Mouse (Mus musculus) embryonic fibroblast, embryonic 13.5 days (primary cell): ENCODE data around the gene Zfp787. TPM values are rescaled to one million over a fixed set of nuclear protein-coding genes. Genes with fewer than 3 reads are reported as not detected.

ENCODE experiments used
- H3K27ac ChIP-seq: 2 replicates; pipeline ENCODE4 v1.5.1; 2012; ENCODE audit warnings: low read length, control low read depth, inconsistent platforms; ENCODE audit not compliant: insufficient read depth
- H3K4me1 ChIP-seq: 2 replicates; pipeline ENCODE4 v1.6.1; 2011; ENCODE audit warnings: low read length; ENCODE audit not compliant: control insufficient read depth, insufficient read depth
- H3K4me3 ChIP-seq: 2 replicates; pipeline ENCODE4 v1.5.1; 2011; ENCODE audit warnings: mild to moderate bottlenecking, control low read depth, low read length; ENCODE audit not compliant: insufficient read depth
- CTCF ChIP-seq: IDR thresholded peaks from 2 replicates; pipeline ENCODE4 v1.5.1; 2011; ENCODE audit warnings: mild to moderate bottlenecking, control low read depth, low read length, moderate library complexity, borderline replicate concordance; ENCODE audit not compliant: insufficient read depth
- POLR2A ChIP-seq: IDR thresholded peaks from 2 replicates; pipeline ENCODE4 v1.6.1; 2011; ENCODE audit warnings: low read depth, mild to moderate bottlenecking, control low read depth, low read length, moderate library complexity
- polyA plus RNA-seq: library from polyadenylated mRNA; stranded (reverse); fragments of >200 nt; gene quantifications from 2 replicates; pipeline ENCODE4 v1.2.4, GENCODE M21; 2011; ENCODE audit warnings: low read depth; ENCODE audit not compliant: missing spikeins, insufficient read length

The Zfp787 gene
- 14.2 and 19.0 TPM in 2 replicates for polyA plus RNA-seq

DNA sequence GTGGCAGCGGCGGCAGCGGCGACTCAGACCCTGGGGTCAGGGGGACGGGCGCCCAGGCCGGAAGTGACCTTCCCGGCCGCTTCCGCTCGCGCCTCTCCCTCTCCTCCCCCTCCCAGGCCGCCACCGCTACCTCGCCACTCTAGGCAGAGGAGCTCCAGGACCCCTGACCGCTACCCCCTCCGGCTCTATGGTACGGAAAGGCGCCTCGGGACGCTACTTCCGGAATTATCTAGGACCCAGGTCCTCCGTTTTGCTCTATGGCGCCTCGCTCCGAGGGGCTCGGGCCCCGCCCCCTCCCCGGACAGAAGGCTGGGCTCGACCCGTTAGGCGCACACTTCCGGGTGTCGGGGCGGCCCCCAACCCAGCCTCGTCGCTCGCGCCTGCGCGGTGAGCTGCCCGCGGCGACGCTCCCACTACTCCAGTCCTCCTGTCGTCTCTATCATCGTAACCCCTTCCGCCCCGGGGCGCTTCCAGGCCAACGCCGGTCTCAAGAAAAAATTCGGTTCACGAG is at the start of gene Zfp787:
TSS of gene Zfp787 (minus strand) at position 97 of the 511 bp plus-strand sequence.
- TF ChIP-seq POLR2A = peak; percentile 46
- TF ChIP-seq CTCF = no peak
- peak within 1 kb of the TSS; percentile 82 for H3K27ac ChIP-seq
- peak within 1 kb of the TSS; percentile 71 for H3K4me3 ChIP-seq
- H3K4me1 ChIP-seq = peaks cover 17% of the 10 kb centered on the region

DNA sequence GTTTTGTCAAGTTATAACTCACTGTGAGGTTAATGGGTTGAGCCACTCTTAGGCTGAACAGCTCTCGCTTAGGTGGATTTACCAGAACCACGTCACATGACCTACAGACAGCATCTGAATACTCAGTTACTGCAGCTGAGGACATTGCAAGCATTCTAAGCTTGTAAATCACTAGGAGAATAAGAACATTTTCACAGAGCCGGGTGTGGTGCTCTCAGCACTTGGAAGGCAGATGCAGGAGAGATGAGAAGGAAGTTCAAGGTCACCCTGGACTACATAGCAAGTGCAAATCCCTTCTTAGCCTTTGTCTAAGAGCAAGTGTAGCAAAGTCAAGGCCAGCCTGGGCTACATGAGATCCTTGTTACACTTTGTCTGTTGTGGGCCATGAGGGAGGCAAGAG is 48.4 kb upstream of the Zfp787 start:
- Histone ChIP-seq H3K4me1 (no peaks in the 10 kb centered on the region), H3K27ac (no peak overlapping the region), H3K4me3 (no peak overlapping the region)
- TF ChIP-seq CTCF (no peak), POLR2A (no peak)

DNA sequence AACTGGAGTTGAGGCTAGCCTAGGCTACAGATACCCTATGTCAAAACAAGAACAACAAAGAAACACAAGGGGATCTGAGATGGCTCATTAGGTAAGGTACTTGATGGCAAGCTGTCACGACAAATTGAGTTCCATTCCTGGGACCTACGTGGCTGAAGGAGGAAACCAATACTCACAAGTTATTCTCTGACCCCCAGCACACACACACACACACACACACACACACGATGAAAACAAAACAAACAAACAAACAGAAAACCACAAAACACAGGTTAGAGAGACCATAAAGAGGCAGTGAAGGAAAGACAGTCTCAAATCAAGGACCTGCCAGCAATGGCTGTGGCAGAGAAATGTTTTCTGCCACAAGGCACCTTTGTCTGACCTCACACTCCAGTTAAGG is 41.0 kb upstream of the Zfp787 start, which contains the start of gene Galp:
TSS of gene Galp (plus strand) at position 301 of the 400 bp plus-strand sequence.
- H3K4me3 ChIP-seq = no peak within 1 kb of the TSS
- no peak within 1 kb of the TSS for H3K27ac ChIP-seq
- TF ChIP-seq POLR2A = no peak
- no peak for TF ChIP-seq CTCF
- H3K4me1 ChIP-seq = no peaks in the 10 kb centered on the region

DNA sequence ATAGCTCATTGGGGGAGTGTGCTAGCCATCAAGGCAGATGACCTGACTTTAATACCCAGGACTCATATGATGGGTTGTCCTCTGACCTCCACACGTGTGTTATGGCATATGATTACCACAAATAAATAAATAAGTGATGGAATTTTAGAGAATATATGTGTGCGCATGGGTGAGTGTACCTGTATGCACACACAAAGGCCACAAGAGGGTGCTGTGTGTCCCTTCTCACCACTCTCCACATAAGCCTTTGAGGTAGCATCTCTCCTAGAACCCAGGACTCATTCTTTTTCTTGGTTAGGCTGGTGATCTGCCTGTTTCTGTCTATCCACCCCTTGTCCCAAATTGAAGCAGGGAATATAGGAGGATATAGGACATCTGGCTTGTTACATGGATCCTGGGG is 40.0 kb upstream of the Zfp787 start:
- Histone ChIP-seq H3K4me3 (no peak overlapping the region), H3K4me1 (no peaks in the 10 kb centered on the region), H3K27ac (no peak overlapping the region)
- TF ChIP-seq CTCF (peak; percentile 33; the same call in 1 of the 2 replicates), POLR2A (no peak)

DNA sequence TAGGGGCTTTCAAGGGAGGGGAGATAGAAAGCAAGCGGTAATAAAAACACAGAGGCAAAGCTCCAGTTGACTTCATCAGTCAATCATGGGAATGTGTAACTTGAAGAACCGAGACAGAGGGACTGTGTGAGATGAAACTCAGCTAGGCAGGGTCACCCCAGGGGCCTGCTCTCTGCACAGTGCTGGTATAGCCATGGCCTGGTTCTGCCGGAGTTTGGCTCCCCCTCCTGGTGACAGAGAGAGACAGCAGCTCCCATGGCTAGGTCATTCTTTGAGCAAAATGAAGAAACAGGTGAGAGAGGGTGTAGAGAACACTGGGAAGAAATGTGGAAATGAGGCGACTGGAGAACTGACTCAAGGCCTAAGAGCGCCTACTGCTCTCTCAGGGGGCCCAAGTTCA is 38.3 kb upstream of the Zfp787 start:
- TF ChIP-seq POLR2A (no peak), CTCF (peak; percentile 87)
- Histone ChIP-seq H3K4me1 (no peaks in the 10 kb centered on the region), H3K27ac (no peak overlapping the region), H3K4me3 (no peak overlapping the region)

DNA sequence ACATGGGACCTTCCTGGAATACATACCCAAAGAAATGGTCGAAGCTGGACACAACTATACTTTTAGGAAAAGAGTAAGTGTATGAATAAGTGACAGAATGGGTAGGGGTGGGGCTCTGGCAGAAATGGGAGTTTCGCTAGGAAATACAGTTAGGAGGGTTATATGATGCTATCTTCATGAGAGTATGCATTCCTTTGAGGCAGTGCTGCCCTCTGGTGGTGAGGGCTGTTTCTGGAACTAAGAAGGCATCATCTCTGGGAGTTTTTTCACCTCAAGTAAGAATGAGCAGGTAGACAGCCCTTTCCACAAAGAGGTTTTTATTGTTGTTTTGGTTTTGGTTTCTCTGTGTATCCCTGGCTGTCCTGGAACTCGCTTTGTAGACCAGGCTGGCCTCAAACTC is 35.6 kb upstream of the Zfp787 start:
- TF ChIP-seq POLR2A (no peak), CTCF (peak; percentile 43; the same call in 1 of the 2 replicates)

DNA sequence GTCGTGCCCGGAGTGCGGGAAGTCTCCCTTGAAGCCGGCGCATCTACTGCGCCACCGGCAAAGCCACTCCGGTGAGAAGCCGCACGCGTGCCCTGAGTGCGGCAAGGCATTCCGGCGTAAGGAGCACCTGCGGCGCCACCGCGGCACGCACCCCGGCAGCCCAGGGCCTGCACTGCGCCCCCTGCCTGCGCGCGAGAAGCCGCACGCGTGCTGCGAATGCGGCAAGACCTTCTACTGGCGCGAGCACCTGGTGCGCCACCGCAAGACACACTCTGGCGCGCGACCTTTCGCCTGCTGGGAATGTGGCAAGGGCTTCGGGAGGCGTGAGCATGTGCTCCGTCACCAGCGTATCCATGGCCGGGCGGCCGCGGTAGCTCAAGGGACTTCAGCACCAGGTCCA is 33.7 kb upstream of the Zfp787 start:
- Histone ChIP-seq H3K4me3 (no peak overlapping the region), H3K4me1 (peaks cover 4% of the 10 kb centered on the region; the same call in 1 of the 2 replicates), H3K27ac (no peak overlapping the region)
- no peak for TF ChIP-seq CTCF
- no peak for TF ChIP-seq POLR2A

More for the DNA sequence above, 35.6 kb upstream of the Zfp787 start:
- no peak overlapping the region for H3K4me3 ChIP-seq
- no peak overlapping the region for H3K27ac ChIP-seq
- no peaks in the 10 kb centered on the region for H3K4me1 ChIP-seq

DNA sequence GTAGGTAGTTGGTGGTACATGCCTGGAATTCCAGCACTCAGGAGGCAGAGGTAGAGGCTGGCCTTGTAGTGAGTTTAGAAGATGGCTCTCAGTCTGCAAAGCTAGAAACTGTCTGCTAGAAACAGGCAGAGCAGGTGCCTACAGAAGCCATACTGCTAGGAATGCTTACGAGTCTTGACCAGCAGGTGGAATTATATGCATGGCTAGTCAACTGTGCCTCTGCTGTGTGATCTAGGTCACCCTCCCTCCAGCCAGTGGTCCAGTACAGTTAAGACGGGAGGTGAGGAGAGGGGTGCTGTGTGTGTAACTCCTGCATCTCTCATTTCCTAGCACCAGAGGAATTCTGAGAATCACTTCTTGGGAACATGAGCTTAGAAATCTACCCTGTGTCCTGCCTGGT is 31.0 kb upstream of the Zfp787 start:
- no peak overlapping the region for H3K4me3 ChIP-seq
- TF ChIP-seq POLR2A (no peak), CTCF (no peak)

DNA sequence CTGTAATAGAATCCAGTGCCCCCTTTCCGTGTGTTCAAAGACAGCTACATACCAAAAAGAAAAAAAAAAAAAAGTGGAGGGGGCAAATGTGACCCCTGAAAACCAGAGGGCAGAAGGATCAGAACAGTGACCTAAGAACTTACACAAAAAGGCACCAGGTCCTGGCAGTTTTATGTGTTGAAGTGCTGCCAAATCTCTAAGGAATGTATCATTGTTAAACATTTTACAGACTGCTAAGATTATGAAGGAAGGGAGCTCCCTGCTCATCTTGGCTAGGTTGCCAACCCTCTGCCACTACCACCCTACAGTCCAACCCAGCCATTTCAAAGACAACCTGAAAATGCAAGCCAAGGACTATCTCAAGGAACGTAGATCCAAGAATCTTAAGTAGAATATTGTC is 30.4 kb upstream of the Zfp787 start:
- peak overlapping the region; percentile 84; the same call in 1 of the 2 replicates for H3K27ac ChIP-seq
- peaks cover 4% of the 10 kb centered on the region; the same call in 1 of the 2 replicates for H3K4me1 ChIP-seq
- H3K4me3 ChIP-seq = no peak overlapping the region
- TF ChIP-seq POLR2A (no peak), CTCF (no peak)

More for the DNA sequence above, 31.0 kb upstream of the Zfp787 start:
- peaks cover 4% of the 10 kb centered on the region; the same call in 1 of the 2 replicates for H3K4me1 ChIP-seq
- no peak overlapping the region for H3K27ac ChIP-seq

DNA sequence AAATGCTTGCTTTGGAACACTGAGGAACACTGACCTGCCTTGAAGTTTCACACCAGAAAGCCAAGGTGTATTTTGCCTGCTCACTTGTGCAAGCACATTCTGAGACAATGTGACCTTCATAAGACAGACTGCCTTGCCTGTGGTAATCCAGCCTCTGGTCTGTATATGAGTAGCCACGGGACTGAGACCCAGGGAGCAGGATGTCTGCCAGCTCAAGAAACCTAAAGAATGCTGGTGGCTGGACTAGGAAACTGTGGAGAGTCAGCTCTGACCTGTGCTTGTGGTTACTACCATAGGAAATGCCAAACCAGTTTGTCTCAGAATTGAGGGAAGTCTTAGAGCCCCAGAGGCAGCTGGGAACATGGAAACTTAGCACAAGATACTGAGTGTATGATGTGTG is 29.6 kb upstream of the Zfp787 start:
- TF ChIP-seq POLR2A = no peak
- H3K27ac ChIP-seq = peak overlapping the region; percentile 84
- H3K4me1 ChIP-seq = peaks cover 4% of the 10 kb centered on the region; the same call in 1 of the 2 replicates
- no peak overlapping the region for H3K4me3 ChIP-seq

DNA sequence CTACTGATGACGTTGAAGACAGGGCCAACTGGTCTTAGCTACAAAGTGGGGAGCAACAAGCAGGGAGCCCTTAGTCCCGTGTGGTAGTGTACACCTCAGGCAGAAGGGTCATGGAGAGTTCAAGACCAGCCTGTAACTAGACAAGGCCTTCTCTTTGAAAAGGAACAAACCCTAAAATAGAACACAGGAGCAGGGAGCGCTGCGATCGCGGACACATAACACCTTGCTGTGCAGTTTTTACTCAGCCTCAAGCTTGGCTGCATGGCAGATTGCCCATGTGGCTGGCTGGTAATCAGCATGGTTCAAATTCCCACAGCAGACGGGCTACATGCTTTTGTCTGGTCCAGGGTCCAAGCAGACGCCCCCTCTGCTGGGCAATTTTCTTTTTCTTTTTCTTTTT is 28.7 kb upstream of the Zfp787 start:
- TF ChIP-seq CTCF (no peak), POLR2A (no peak)
- peaks cover 4% of the 10 kb centered on the region; the same call in 1 of the 2 replicates for H3K4me1 ChIP-seq
- no peak overlapping the region for H3K27ac ChIP-seq
- no peak overlapping the region for H3K4me3 ChIP-seq
